Mouse (Mus musculus) kidney, adult 2 months (tissue): ENCODE data around the gene Sec14l5.

Source experiments
- CTCF ChIP-seq: fragments of 200-500 bp; conservative IDR thresholded peaks from 2 replicates; pipeline ENCODE4 v1.5.1; 2011; ENCODE audit warnings: low read depth, mild to moderate bottlenecking, control low read depth, low read length, moderate library complexity, mixed read lengths; ENCODE audit not compliant: insufficient read depth, insufficient read length
- POLR2A ChIP-seq: fragments of 200-500 bp; IDR thresholded peaks from one replicate; pipeline ENCODE4 v1.6.1; 2011; ENCODE audit warnings: low read depth, low read length, control low read depth

DNA sequence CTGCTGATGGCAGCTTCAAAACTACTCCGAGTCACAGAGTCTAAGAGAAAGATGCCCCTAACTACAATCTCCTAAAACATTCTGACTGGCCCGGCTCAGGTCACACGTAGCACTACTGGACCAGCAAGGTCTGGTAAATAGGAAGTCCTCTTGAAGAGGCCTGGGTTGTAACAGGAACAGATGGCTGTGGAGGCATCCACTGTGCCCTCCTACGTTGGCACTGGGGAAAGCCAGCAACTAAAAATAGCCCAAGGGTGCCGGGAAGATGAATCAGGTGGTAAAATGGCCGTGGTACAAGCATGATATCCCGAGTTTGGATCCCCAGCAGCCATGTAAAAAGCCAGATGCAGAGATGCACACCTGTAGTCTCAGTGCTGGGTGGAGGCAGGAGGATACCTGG lies 39.3 kb downstream of the Sec14l5 start:
- TF ChIP-seq CTCF (no peak), POLR2A (no peak)
